Comparison of ENCODE assay signal across 8 mouse cellular contexts in the genomic region with DNA sequence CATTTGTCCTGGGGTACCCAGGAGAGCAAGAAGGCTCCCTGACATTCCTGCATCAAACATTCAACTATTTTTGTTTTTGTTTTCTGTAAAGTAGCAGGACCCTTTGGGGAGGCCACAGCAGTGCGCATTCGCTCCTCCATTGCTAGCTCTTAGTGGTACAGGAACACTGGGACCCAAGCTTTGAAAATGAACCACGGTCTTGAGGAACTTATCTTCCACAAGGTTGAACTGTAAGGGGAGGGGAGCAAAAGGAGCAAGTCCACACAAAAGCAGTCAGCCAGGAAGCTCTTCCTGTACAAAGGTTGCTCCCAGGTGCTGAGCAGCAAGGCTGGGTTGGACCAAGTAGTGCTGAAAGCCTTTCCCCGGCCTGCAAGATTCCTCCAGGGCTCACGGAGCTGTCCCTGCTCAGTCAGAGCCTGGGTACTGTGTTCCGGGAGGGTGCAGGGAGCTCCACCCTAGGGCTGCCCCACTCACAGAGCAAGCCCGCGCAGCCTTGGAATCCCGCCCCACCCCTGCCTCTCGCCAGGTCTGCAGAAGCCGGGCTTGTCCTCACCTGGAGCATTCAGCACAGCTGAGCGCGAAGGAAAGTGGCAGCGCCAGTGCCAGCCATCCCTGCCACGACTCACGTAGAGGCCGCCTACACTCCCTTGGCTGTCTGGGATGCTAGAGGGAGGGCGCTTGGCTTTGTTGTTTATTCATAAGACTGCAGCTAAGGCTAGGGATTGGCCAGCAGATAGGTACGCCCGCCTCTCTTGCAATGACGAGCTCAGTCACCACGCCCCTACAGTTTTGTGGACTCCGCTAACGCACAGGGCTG. TPM values are rescaled to one million over a fixed set of nuclear protein-coding genes. Genes with fewer than 3 reads are reported as not detected.
DNase-seq lines count a peak whose midpoint lies in the region; ATAC-seq and TF ChIP-seq lines count a peak whose summit lies in the region.

A gene (minus strand): TSS at position 669 of the 817 bp plus-strand sequence.

- peak within 1 kb of the TSS; percentile 67 for H3K4me2 ChIP-seq in hindbrain, embryonic 11.5 days (replicated peaks; ENCODE audit: low read depth, low read length)

- H3K27ac ChIP-seq in ES-E14 (ENCODE audit: insufficient read depth, low read depth, low read length, poor library complexity, severe bottlenecking): no peak within 1 kb of the TSS
- peak within 1 kb of the TSS; percentile 60; the same call in 1 of the 2 replicates for H3K27ac ChIP-seq in hindbrain, embryonic 11.5 days (ENCODE audit: low read depth, low read length)

- in situ Hi-C loops in ES-E14 (cut with MboI; ENCODE audit: low sequenced_read_pairs in 2 of 2, unreplicated experiment in 2 of 2): no loop called here

- ATAC-seq in hindbrain, embryonic 11.5 days (ENCODE audit: low FRiP score): peak; percentile 100
- ATAC-seq in erythroid progenitor cell, adult 5-6 weeks (replicated peaks; ENCODE audit: low FRiP score, poor library complexity, severe bottlenecking): no peak

- no peaks in the 10 kb centered on the region for H3K4me1 ChIP-seq in ES-E14 (ENCODE audit: control insufficient read depth in 2 of 2, insufficient read depth in 2 of 2, low read length in 2 of 2, poor library complexity in 1 of 2)
- no peaks in the 10 kb centered on the region for H3K4me1 ChIP-seq in hindbrain, embryonic 11.5 days (replicated peaks; ENCODE audit: control insufficient read depth, insufficient read depth, low read length)

- peaks cover 3% of the 10 kb centered on the region for H3K27me3 ChIP-seq in hindbrain, embryonic 11.5 days (ENCODE audit: control insufficient read depth, insufficient read depth, low read length)

- under 1% methylated on average over 23 of the region's 24 CpGs for WGBS in hindbrain, embryonic 11.5 days

- peak; percentile 81 for DNase-seq in ES-E14 (ENCODE audit: low read depth, low spot score)
- DNase-seq in cerebellum, postnatal 14 days: peak; percentile 85 to 91
- peak; percentile 73 to 76 for DNase-seq in frontal cortex, postnatal 14 days (ENCODE audit: low spot score in 2 of 2)
- peak; percentile 87 for DNase-seq in hindbrain, embryonic 11.5 days (ENCODE audit: low spot score)
- peak; percentile 68 for DNase-seq in layer of hippocampus, adult 9-10 months (ENCODE audit: low spot score)
- DNase-seq in lung, adult 18-20 months: peak; percentile 51 to 65
- DNase-seq in ovary, postnatal 10 days (ENCODE audit: low spot score): peak; percentile 36

- peak within 1 kb of the TSS; percentile 64; the same call in 1 of the 2 replicates for H3K9ac ChIP-seq in ES-E14 (ENCODE audit: insufficient read depth, low read depth, low read length, poor library complexity, severe bottlenecking)
- peak within 1 kb of the TSS; percentile 80 for H3K9ac ChIP-seq in hindbrain, embryonic 11.5 days (ENCODE audit: low read depth, low read length)

- H3K9me3 ChIP-seq in ES-E14 (ENCODE audit: control insufficient read depth, insufficient read depth, low read depth, low read length): no peaks in the 10 kb centered on the region
- no peaks in the 10 kb centered on the region for H3K9me3 ChIP-seq in hindbrain, embryonic 11.5 days (ENCODE audit: control insufficient read depth, low read length)

- peak within 1 kb of the TSS; percentile 80 to 96 for H3K4me3 ChIP-seq in ES-E14 (ENCODE audit: insufficient read depth in 1 of 2, low read depth in 1 of 2, low read length in 2 of 2, poor library complexity in 1 of 2, severe bottlenecking in 1 of 2)
- H3K4me3 ChIP-seq in hindbrain, embryonic 11.5 days (ENCODE audit: low read depth, low read length): peak within 1 kb of the TSS; percentile 69

- no peaks in the 10 kb centered on the region for H3K36me3 ChIP-seq in ES-E14 (ENCODE audit: control insufficient read depth, insufficient read depth, low read length, poor library complexity, severe bottlenecking)
- H3K36me3 ChIP-seq in hindbrain, embryonic 11.5 days (ENCODE audit: control insufficient read depth, insufficient read depth, low read length): no peaks in the 10 kb centered on the region

TF ChIP-seq in ES-E14, 5 proteins besides CTCF, POLR2A, EP300 and RAD21:
- no peak for TF ChIP-seq ZNF384 (IDR thresholded peaks at IDR 0.05; ENCODE audit: low read depth, low read length)
- TF ChIP-seq HCFC1 (IDR thresholded peaks at IDR 0.05; ENCODE audit: borderline replicate concordance, insufficient read depth, low read length): no peak
- no peak for TF ChIP-seq MAFK (IDR thresholded peaks at IDR 0.05; ENCODE audit: insufficient read depth, low read depth, low read length)
- TF ChIP-seq CHD2 (IDR thresholded peaks at IDR 0.05; ENCODE audit: low read depth, low read length): no peak
- TF ChIP-seq ZC3H11A (IDR thresholded peaks at IDR 0.05; ENCODE audit: borderline replicate concordance, low read depth, low read length): no peak
TF ChIP-seq in ES-E14: peak in this region for 0.

RNA-seq across cellular contexts. Expression of the gene that starts here (rescaled TPM):
- 3.7 and 13.8 TPM in 2 replicates for total RNA-seq in ES-E14 (2012; rRNA removed)
- 44.7 and 45.6 TPM in 2 replicates for polyA plus RNA-seq in hindbrain, embryonic 11.5 days (2014; fragmentation: Nextera tagmentation; extraction: Ambion mirVana)
- not detected in 2 replicates for total RNA-seq in erythroid progenitor cell, adult 5-6 weeks (2015; ENCODE audit: low replicate concordance)
- not detected in 2 replicates for total RNA-seq in erythroid progenitor cell, adult 5-6 weeks (2017; ENCODE audit: low replicate concordance)

Comparison
In these comparisons a context has a peak if more than half of its experiments do, and no peak if none do; other contexts are left out.
1. DNase-seq: peak in every context shown above with its lines; median percentile 88 in cerebellum, postnatal 14 days; 87 in hindbrain, embryonic 11.5 days; 81 in ES-E14; 74 in frontal cortex, postnatal 14 days; 68 in layer of hippocampus, adult 9-10 months; 58 in lung, adult 18-20 months; 36 in ovary, postnatal 10 days.